Mouse (Mus musculus): ENCODE measurements around the gene Pou2f2. TPM values are rescaled to one million over a fixed set of nuclear protein-coding genes. Genes with fewer than 3 reads are reported as not detected.

Gene Pou2f2
- polyA plus RNA-seq, 1 experiment = 6.0 TPM

DNA sequence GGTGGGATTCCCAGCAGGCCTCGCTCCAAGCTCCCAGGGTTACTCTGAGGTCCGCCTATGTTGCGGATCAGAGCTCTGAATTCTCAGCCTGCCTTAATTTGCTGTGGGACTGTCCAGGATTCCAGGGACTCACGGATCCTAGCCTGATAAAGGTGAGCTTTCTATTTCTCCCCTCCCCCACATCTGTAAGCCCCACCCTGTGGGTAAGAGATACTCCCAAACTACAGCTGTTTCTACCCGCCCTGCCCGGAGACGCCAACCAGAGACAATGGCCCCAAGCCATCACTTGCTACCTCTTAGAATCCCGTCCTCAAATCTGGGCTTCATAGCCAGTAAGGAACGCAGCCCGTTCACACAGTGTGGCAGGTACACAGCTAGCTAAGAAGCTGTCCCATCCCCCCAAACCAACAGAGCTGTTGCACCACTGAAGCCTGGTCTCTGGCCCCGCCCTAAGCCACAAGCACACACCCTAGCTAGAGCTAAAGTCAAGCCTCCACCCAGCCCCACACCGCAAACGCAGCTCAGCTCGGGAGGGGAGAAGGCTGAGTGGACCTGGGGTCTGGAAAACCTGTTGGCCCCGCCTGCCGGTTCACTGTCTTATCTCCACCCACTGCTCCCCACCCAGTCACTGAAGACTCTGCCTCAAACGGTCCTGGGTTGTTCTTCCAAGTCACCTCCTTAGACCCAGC lies 23.9 kb downstream of the Pou2f2 start:
- WGBS = 12% methylated on average over 17 of the region's 17 CpGs
- H3K4me3 ChIP-seq (replicated peaks; ENCODE audit: extremely low read depth, low read depth, low read length) = no peak overlapping the region
- TF ChIP-seq POLR2A (IDR thresholded peaks at IDR 0.05; ENCODE audit: borderline replicate concordance, extremely low read depth, low read depth, low read length) (no peak), CTCF (IDR thresholded peaks at IDR 0.05; ENCODE audit: insufficient read depth, low read length) (no peak)
- no peaks in the 10 kb centered on the region for H3K4me1 ChIP-seq (ENCODE audit: control insufficient read depth, insufficient read depth, low read length)
- no peak for DNase-seq

DNA sequence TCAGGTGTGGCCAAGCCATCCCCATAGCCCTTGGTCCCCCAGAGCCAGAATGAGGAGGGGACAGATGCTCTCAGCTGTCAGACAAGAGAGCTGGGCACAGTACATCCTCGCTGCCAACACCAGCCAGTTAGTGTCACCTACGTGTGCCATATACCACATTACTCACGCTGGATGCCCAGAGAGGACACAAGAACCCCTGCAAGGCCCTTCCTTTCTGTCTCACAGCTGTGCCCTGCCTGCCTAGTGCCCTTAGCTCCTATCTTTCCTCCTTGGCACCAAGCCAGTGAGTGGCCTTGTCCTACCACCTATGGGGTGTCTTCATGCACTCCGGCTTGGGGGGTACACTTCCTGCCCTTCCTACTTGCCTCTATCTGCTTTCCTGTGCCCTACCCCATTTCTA lies 24.9 kb downstream of the Pou2f2 start:
- 49% methylated on average over 4 of the region's 4 CpGs for WGBS
- TF ChIP-seq POLR2A (IDR thresholded peaks at IDR 0.05; ENCODE audit: borderline replicate concordance, extremely low read depth, low read depth, low read length) (no peak), CTCF (IDR thresholded peaks at IDR 0.05; ENCODE audit: insufficient read depth, low read length) (no peak)
- H3K4me1 ChIP-seq (ENCODE audit: control insufficient read depth, insufficient read depth, low read length) = no peaks in the 10 kb centered on the region
- H3K4me3 ChIP-seq (replicated peaks; ENCODE audit: extremely low read depth, low read depth, low read length) = no peak overlapping the region
- DNase-seq = no peak

DNA sequence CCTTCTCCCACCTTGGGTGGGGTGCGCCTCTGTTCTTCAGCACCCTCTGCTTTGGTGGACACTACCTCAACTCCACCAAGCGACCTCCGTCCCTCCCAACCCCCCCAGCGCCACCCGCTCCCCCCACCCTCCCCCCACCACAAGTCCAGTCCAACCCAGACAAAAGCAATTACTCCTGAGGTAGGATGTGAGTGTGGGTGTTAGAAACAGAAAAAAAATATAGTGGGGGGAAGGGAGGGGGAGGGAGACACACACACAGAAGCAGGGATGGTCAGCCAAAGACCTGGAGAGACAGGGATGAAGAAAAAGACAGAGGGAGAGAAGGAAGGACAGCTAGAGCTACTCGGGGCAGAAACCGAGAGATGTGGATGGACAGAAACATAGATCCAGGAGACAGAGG lies 25.7 kb downstream of the Pou2f2 start:
- Histone ChIP-seq H3K4me1 (ENCODE audit: control insufficient read depth, insufficient read depth, low read length) (no peaks in the 10 kb centered on the region), H3K4me3 (replicated peaks; ENCODE audit: extremely low read depth, low read depth, low read length) (no peak overlapping the region)
- DNase-seq = no peak
- TF ChIP-seq POLR2A (IDR thresholded peaks at IDR 0.05; ENCODE audit: borderline replicate concordance, extremely low read depth, low read depth, low read length) = no peak
- TF ChIP-seq CTCF (IDR thresholded peaks at IDR 0.05; ENCODE audit: insufficient read depth, low read length) = no peak
- 50% methylated on average over 7 of the region's 7 CpGs for WGBS

DNA sequence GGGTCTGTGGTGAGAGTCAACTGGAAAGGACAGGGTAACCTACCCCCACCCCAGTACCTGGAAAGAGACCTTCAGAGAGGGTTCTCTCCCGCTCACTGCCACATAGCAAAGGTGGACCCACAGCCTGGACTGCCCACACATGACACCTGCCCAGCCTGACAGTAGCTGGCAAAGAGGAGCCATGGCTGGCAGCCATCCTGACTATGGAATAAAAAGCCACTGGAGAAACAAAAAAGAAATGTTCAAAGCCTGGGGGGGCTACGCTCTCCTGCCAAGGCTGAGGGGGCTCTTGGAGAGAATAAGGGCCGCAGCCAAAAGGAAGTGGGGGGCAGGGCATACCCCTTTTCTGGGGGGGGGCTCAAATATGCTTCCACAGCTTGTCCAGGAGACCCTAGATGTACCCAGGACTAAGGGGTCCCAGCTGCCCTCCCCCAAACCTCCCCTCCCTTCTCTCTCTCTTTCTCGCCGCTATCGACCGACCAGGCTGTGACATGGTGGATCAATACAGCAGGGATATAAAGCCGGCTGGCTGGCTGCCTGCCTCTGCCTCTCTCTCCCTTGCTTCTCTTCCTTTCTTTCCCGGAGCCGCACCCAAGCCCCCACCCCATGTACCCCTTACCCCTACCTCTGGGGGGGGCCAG lies 27.5 kb downstream of the Pou2f2 start:
- Histone ChIP-seq H3K4me1 (ENCODE audit: control insufficient read depth, insufficient read depth, low read length) (no peaks in the 10 kb centered on the region), H3K4me3 (replicated peaks; ENCODE audit: extremely low read depth, low read depth, low read length) (no peak overlapping the region)
- DNase-seq = no peak
- 37% methylated on average over 10 of the region's 10 CpGs for WGBS
- TF ChIP-seq POLR2A (IDR thresholded peaks at IDR 0.05; ENCODE audit: borderline replicate concordance, extremely low read depth, low read depth, low read length) = no peak
- no peak for TF ChIP-seq CTCF (IDR thresholded peaks at IDR 0.05; ENCODE audit: insufficient read depth, low read length)

DNA sequence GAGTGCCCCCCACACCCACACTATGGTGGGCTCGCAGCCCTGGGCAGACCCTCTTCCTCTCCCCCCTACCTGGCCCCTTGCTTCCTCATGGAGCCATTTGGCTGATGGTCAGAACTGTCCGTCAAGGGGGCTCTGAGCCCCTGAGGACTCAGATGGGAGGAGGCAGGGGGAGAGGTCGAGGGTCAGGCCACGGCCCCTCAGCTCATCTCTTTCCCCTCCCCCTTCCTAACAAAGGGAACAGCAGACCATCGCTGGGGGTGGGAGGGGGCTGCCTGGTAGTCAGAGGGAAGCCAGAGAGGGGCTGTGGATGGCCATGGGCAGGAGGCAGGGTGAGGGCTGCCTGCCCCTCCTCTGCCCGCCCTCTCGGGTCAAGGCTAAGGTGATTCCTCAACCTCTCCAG lies 28.5 kb downstream of the Pou2f2 start:
- no peak for DNase-seq
- TF ChIP-seq CTCF (IDR thresholded peaks at IDR 0.05; ENCODE audit: insufficient read depth, low read length) (no peak), POLR2A (IDR thresholded peaks at IDR 0.05; ENCODE audit: borderline replicate concordance, extremely low read depth, low read depth, low read length) (no peak)
- no peaks in the 10 kb centered on the region for H3K4me1 ChIP-seq (ENCODE audit: control insufficient read depth, insufficient read depth, low read length)
- 4% methylated on average over 7 of the region's 7 CpGs for WGBS
- H3K4me3 ChIP-seq (replicated peaks; ENCODE audit: extremely low read depth, low read depth, low read length) = no peak overlapping the region

DNA sequence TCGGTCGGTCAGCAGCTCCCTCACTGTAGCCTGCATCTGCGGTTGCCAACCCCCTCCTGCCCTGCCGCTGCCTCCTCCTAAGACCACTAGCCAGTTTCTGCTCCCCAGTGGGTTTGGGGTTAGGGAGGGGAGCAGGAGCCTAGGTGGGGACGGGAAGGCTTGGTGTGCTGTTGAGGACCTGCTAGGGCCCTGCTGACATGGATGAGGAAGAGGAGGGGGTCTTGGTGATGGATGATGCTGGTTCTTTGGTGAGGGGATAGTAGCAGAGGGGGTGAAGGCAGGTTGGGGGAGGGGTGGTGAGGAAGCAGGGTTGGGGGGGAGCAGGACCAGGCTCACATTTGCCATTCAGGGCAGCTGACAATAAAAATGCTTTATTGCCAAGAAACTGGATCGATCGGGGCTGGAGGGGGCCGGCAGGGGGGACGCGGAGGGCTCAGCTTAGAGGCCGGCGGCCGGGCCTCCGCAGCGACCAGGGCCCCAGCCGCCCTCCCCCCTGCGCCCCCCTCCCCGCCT lies 29.3 kb downstream of the Pou2f2 start:
- 2% methylated on average over 17 of the region's 18 CpGs for WGBS
- H3K4me1 ChIP-seq (ENCODE audit: control insufficient read depth, insufficient read depth, low read length) = no peaks in the 10 kb centered on the region
- no peak for DNase-seq
- TF ChIP-seq CTCF (IDR thresholded peaks at IDR 0.05; ENCODE audit: insufficient read depth, low read length) (no peak), POLR2A (IDR thresholded peaks at IDR 0.05; ENCODE audit: borderline replicate concordance, extremely low read depth, low read depth, low read length) (no peak)
- no peak overlapping the region for H3K4me3 ChIP-seq (replicated peaks; ENCODE audit: extremely low read depth, low read depth, low read length)

DNA sequence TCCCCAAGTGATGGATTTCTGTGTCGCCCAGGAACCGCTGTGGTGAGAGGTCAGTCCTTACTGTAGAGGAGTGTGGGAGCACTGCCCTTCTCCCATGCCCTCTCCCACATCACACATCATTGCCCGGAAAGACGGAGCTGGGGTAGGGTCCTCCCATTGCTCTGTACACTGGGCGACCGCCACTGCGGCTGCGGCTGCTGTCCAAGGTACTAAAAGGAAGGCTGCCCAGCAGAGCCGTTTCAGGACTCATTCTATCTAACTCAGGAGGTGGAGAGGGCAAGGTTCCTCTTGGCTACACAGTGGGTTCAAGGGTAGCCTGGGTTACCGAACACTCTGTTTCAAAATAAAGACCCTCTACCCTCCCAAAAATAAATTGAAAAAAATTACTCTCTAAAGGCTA lies 33.6 kb downstream of the Pou2f2 start:
- DNase-seq = no peak
- TF ChIP-seq CTCF (IDR thresholded peaks at IDR 0.05; ENCODE audit: insufficient read depth, low read length) = no peak
- Histone ChIP-seq H3K4me3 (replicated peaks; ENCODE audit: extremely low read depth, low read depth, low read length) (no peak overlapping the region), H3K4me1 (ENCODE audit: control insufficient read depth, insufficient read depth, low read length) (no peaks in the 10 kb centered on the region)
- whole genome bisulfite sequencing = 12% methylated on average over 10 of the region's 10 CpGs

DNA sequence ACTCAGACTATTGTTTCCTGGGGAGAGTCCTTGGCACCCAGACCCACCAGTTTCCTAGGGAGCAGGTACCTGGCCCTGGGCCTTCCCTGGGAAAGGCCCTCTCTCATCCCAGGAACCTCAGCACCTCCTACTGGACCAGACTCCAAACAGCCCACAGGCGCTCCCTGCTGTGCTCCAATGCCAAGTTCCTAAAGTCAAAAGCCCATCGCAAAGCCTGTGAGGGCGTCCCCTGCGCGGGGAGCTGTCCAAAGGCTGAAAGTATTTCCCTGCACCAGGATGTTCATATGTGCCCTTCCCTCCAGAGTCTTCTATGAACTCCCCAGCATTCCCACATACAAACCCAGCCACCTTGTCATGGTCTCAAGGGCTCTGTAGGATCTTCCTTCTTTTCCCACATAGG lies 37.8 kb downstream of the Pou2f2 start:
- TF ChIP-seq POLR2A (IDR thresholded peaks at IDR 0.05; ENCODE audit: borderline replicate concordance, extremely low read depth, low read depth, low read length) (no peak), CTCF (IDR thresholded peaks at IDR 0.05; ENCODE audit: insufficient read depth, low read length) (no peak)
- no peak overlapping the region for H3K4me3 ChIP-seq (replicated peaks; ENCODE audit: extremely low read depth, low read depth, low read length)
- WGBS = 2% methylated on average over 5 of the region's 5 CpGs
- no peaks in the 10 kb centered on the region for H3K4me1 ChIP-seq (ENCODE audit: control insufficient read depth, insufficient read depth, low read length)
- no peak for DNase-seq

DNA sequence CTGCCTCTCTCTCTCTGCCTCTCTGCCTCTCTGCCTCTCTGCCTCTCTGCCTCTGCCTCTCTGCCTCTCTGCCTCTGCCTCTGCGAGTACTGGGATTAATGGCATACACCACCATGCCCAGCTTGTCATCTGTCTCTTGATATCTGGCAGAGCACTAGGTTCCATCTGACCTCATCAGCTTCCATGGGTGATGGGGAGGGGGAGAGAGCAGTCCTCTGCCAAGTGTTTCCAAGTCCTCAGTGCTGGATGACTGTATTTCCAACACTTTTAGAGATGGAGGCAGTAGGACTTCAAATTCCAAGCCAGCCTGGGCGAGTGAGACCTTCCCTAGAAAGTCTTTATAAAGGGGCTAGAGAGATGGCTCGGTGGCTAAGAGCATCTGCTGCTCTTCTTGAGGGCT lies 42.0 kb downstream of the Pou2f2 start:
- no peaks in the 10 kb centered on the region for H3K4me1 ChIP-seq (ENCODE audit: control insufficient read depth, insufficient read depth, low read length)
- 33% methylated on average over 3 of the region's 3 CpGs for WGBS
- DNase-seq = no peak
- no peak overlapping the region for H3K4me3 ChIP-seq (replicated peaks; ENCODE audit: extremely low read depth, low read depth, low read length)
- no peak for TF ChIP-seq POLR2A (IDR thresholded peaks at IDR 0.05; ENCODE audit: borderline replicate concordance, extremely low read depth, low read depth, low read length)

Measured in lung, adult 2 months (tissue).